Mouse (Mus musculus) liver, postnatal 0 days (tissue): Measurements from ENCODE around the gene Srgap1. TPM values are rescaled to one million over a fixed set of nuclear protein-coding genes. Genes with fewer than 3 reads are reported as not detected.

ENCODE experiments used
- ATAC-seq: fragments of 200-750 bp; cut with Nextera tagmentation; 2 replicates; pipeline ENCODE4 v1.8.0; 2017; ENCODE audit warnings: mild to moderate bottlenecking, moderate library complexity
- DNase-seq: peaks from one replicate; pipeline ENCODE4 v3.0.0-alpha.2; 2016
- H3K27ac ChIP-seq: fragments of 300-500 bp; sonication (generic); 2 replicates; pipeline ENCODE4 v1.5.1; 2014; ENCODE audit warnings: antibody characterized with exemption, moderate library complexity, mild to moderate bottlenecking, low read depth
- H3K27me3 ChIP-seq: fragments of 300-500 bp; sonication (generic); 2 replicates; pipeline ENCODE4 v1.6.1; 2014; ENCODE audit warnings: low read length, control low read depth, mixed read lengths; ENCODE audit not compliant: insufficient read depth
- H3K36me3 ChIP-seq: fragments of 300-500 bp; sonication (generic); replicated peaks from 2 replicates; pipeline ENCODE4 v1.6.1; 2014; ENCODE audit warnings: mild to moderate bottlenecking, control low read depth, low read length, moderate library complexity, mixed read lengths; ENCODE audit not compliant: insufficient read depth
- H3K4me1 ChIP-seq: fragments of 300-500 bp; sonication (generic); 2 replicates; pipeline ENCODE4 v1.6.1; 2014; ENCODE audit warnings: antibody characterized with exemption, mild to moderate bottlenecking, control low read depth; ENCODE audit not compliant: insufficient read depth
- H3K4me2 ChIP-seq: fragments of 300-500 bp; sonication (generic); 2 replicates; pipeline ENCODE4 v1.6.1; 2014; ENCODE audit warnings: low read depth, mild to moderate bottlenecking, low read length, moderate library complexity, mixed read lengths
- H3K4me3 ChIP-seq: fragments of 300-500 bp; sonication (generic); 2 replicates; pipeline ENCODE4 v1.5.1; 2014; ENCODE audit warnings: low read depth, low read length
- H3K9ac ChIP-seq: fragments of 300-500 bp; sonication (generic); replicated peaks from 2 replicates; pipeline ENCODE4 v1.6.1; 2014; ENCODE audit warnings: mild to moderate bottlenecking, moderate library complexity
- H3K9me3 ChIP-seq: fragments of 300-500 bp; sonication (generic); 2 replicates; pipeline ENCODE4 v1.6.1; 2016; ENCODE audit warnings: mild to moderate bottlenecking, control low read depth, low read length, mixed read lengths
- CTCF ChIP-seq: sonication (generic); IDR thresholded peaks from 2 replicates; pipeline ENCODE4 v1.5.1; 2016; ENCODE audit warnings: antibody characterized with exemption, low read depth
- EP300 ChIP-seq: IDR thresholded peaks from 2 replicates; pipeline ENCODE4 v1.6.1; 2016; ENCODE audit warnings: antibody characterized with exemption, low read depth, mild to moderate bottlenecking
- WGBS: fragments of 180-500 bp; shearing (Covaris S2); extraction: QIAGEN DNeasy Blood & Tissue Kit; methylation state at CpG from one replicate; pipeline ENCODE4 v1.1.7; 2014; ENCODE audit not compliant: insufficient replicate concordance; 5-methylcytosine and 5-hydroxymethylcytosine counted together
- polyA plus RNA-seq: library from polyadenylated mRNA; unstranded; fragments of >200 nt; fragmentation: Nextera tagmentation; extraction: Ambion mirVana; gene quantifications from 2 replicates; pipeline ENCODE4 v1.2.1, GENCODE M21; 2015

Srgap1 gene
- polyA plus RNA-seq, 1 experiment from 2014 or later: 0.90 TPM

GRCm38 (mm10) chr10:121845677-121846076, 201.4 kb downstream of the Srgap1 start:
- TF ChIP-seq EP300 (no peak), CTCF (no peak)
- H3K9ac ChIP-seq: no peak overlapping the region
- ATAC-seq: no peak
- no peaks in the 10 kb centered on the region for H3K9me3 ChIP-seq
- no peak overlapping the region for H3K4me3 ChIP-seq
- H3K27me3 ChIP-seq: no peaks in the 10 kb centered on the region
- no peak for DNase-seq
- H3K4me1 ChIP-seq: no peaks in the 10 kb centered on the region
- H3K36me3 ChIP-seq: no peaks in the 10 kb centered on the region
- no peak overlapping the region for H3K27ac ChIP-seq
- 72% methylated on average over 7 of the region's 7 CpGs for WGBS
- H3K4me2 ChIP-seq: no peak overlapping the region

GRCm38 (mm10) chr10:121837166-121837898, 209.8 kb downstream of the Srgap1 start:
- 85% methylated on average over 16 of the region's 16 CpGs for WGBS
- H3K36me3 ChIP-seq: no peaks in the 10 kb centered on the region
- no peaks in the 10 kb centered on the region for H3K9me3 ChIP-seq
- TF ChIP-seq EP300 (no peak), CTCF (no peak)
- H3K27me3 ChIP-seq: no peaks in the 10 kb centered on the region
- no peaks in the 10 kb centered on the region for H3K4me1 ChIP-seq
- no peak for ATAC-seq
- H3K4me3 ChIP-seq: no peak overlapping the region
- H3K9ac ChIP-seq: no peak overlapping the region
- no peak for DNase-seq
- H3K27ac ChIP-seq: no peak overlapping the region
- no peak overlapping the region for H3K4me2 ChIP-seq

- no peaks in the 10 kb centered on the region for H3K4me1 ChIP-seq
- no peak overlapping the region for H3K4me2 ChIP-seq
- H3K9ac ChIP-seq: no peak overlapping the region
- H3K27ac ChIP-seq: no peak overlapping the region
- H3K27me3 ChIP-seq: no peaks in the 10 kb centered on the region
- no peak for DNase-seq
- 81% methylated on average over 18 of the region's 18 CpGs for WGBS
- no peak overlapping the region for H3K4me3 ChIP-seq
- H3K9me3 ChIP-seq: no peaks in the 10 kb centered on the region
- TF ChIP-seq CTCF (no peak), EP300 (no peak)
- no peaks in the 10 kb centered on the region for H3K36me3 ChIP-seq
- no peak for ATAC-seq
Measured at GRCm38 (mm10) chr10:121836507-121837165, 210.5 kb downstream of the Srgap1 start.

GRCm38 (mm10) chr10:121833443-121833842, 213.7 kb downstream of the Srgap1 start:
- DNase-seq (no peak), ATAC-seq (no peak)
- 81% methylated on average over 5 of the region's 5 CpGs for WGBS
- peak; percentile 34 for TF ChIP-seq CTCF
- no peak for TF ChIP-seq EP300
- Histone ChIP-seq H3K27me3 (no peaks in the 10 kb centered on the region), H3K4me3 (no peak overlapping the region), H3K9me3 (no peaks in the 10 kb centered on the region), H3K36me3 (no peaks in the 10 kb centered on the region), H3K4me2 (no peak overlapping the region), H3K9ac (no peak overlapping the region), H3K4me1 (no peaks in the 10 kb centered on the region), H3K27ac (no peak overlapping the region)

GRCm38 (mm10) chr10:121830335-121831307, 216.5 kb downstream of the Srgap1 start:
- Histone ChIP-seq H3K36me3 (no peaks in the 10 kb centered on the region), H3K4me3 (no peak overlapping the region), H3K4me2 (no peak overlapping the region), H3K9me3 (no peaks in the 10 kb centered on the region), H3K9ac (no peak overlapping the region), H3K27ac (no peak overlapping the region), H3K4me1 (no peaks in the 10 kb centered on the region), H3K27me3 (no peaks in the 10 kb centered on the region)
- DNase-seq (no peak), ATAC-seq (no peak)
- TF ChIP-seq CTCF (no peak), EP300 (no peak)
- 79% methylated on average over 29 of the region's 29 CpGs for WGBS

- 33% methylated on average over 5 of the region's 5 CpGs for WGBS
- DNase-seq (no peak), ATAC-seq (no peak)
- Histone ChIP-seq H3K9ac (no peak overlapping the region), H3K4me1 (no peaks in the 10 kb centered on the region), H3K4me3 (no peak overlapping the region), H3K9me3 (no peaks in the 10 kb centered on the region), H3K27me3 (no peaks in the 10 kb centered on the region), H3K36me3 (no peaks in the 10 kb centered on the region), H3K27ac (no peak overlapping the region), H3K4me2 (no peak overlapping the region)
- TF ChIP-seq CTCF (no peak), EP300 (no peak)
Measured at GRCm38 (mm10) chr10:121829800-121830303, 217.3 kb downstream of the Srgap1 start.
